Mouse (Mus musculus): Measurements from ENCODE around the gene Tfpt.
A peak's percentile ranks its signal among the peaks of the same experiment; 100 is the strongest.

Tfpt gene

DNA sequence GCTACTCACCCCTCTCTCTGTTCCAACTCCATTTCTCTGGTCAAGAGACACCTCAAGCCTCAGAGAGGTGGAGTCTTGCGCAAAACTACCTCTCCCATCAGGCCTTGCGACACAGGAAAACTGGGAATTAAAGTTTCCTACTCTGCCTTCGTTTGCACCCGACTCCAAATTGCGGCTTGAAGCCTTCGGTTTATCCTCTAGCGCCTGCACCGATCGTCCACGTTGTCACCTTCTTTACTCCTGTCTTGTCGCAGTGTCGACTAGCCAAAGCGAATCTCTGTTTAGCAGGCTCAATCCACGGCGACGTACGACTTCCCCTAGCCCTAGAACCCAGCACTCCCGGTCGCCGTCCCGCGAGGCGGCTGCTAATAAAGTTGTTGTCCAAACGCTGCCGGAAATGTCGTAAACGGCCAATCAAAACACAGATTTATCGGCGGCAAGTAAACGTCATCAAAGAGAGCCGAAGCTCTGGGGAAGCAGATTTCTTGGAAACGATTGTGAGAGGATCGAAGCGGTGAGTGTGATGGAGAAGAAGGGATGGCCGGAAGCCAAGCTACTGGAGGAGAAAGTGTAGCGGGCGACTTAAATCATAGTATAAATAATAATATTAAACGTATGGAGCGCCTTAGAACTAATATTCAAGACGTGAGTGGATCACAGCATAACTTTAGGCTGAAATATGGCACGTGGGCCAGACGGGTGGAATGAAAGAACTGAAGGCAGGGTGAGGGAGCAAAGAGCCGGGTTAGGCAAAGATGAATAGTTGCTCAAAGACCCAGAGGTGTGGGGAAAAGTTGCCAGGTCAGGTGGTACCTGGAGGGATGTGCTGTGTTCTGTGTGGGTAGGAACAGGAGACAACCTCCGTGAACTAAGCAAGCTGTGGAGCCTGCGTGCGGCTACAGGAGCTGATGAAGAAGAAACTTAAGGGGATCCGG is at the start of gene Tfpt, which contains the start of gene Prpf31:
Gene Tfpt (minus strand): TSS at position 387 of the 935 bp plus-strand sequence.
Gene Prpf31 (plus strand): TSS at position 443 of the 935 bp plus-strand sequence.
- DNase-seq: peak; percentile 91 to 95

DNA sequence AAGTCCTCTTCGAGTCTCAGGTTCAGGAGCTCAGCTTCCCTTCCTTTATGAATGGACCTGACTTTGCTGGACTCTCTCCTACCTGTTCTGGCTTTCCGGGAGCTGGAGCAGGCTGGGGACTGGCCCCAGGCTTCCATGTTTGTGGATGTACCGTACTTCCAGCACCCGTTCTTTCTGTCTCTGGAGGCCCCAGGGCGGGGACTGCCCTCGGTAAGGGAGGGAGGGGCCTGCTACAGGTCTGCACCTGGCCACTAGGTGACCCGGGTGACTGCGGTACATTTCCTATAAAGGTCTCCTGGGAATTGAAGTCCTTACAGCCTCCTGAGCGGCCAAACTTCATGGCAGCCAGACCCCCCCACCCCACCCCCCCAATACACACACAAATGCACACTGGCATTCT is 47.6 kb upstream of the Tfpt start, which contains the start of gene Tmc4:
Gene Tmc4 (minus strand): TSS at position 212 of the 400 bp plus-strand sequence.
- no peak for DNase-seq

DNA sequence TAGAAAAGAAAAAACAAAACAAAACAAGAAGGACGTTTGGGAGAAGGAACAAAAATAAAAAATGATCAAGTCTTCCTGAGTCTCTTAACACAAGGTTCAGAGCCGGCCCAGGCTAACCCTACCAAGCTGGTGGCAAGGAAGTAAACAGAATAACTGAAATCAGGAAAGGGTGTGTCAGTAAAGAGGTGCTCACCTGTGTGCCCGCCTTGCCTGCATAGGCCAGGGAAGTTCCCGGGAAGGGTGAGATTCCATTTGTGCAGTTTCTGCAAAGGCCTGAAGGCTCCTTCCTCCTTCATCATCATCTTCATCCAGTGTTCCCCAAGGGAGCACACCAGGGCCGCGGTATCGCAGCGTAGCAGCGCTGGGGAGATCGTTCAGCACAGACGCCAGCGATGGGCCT is 46.6 kb upstream of the Tfpt start:
- no peak for DNase-seq

DNA sequence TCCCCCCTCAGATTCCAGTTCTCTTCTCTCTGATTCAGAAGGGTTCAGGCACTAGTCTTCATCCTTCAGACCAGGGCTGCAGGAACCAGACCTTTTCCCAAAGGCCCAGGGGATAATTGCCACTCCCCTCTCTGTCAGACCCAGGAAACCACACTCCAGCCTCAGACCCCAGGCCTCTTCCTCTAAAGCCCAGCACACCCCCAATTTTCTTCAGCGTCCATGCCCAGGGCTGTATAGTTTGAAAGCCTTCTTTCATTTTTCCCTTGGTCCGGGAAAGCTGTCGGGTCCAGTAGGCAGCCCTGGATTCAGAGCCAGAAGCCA is 45.5 kb upstream of the Tfpt start:
- DNase-seq: no peak

DNA sequence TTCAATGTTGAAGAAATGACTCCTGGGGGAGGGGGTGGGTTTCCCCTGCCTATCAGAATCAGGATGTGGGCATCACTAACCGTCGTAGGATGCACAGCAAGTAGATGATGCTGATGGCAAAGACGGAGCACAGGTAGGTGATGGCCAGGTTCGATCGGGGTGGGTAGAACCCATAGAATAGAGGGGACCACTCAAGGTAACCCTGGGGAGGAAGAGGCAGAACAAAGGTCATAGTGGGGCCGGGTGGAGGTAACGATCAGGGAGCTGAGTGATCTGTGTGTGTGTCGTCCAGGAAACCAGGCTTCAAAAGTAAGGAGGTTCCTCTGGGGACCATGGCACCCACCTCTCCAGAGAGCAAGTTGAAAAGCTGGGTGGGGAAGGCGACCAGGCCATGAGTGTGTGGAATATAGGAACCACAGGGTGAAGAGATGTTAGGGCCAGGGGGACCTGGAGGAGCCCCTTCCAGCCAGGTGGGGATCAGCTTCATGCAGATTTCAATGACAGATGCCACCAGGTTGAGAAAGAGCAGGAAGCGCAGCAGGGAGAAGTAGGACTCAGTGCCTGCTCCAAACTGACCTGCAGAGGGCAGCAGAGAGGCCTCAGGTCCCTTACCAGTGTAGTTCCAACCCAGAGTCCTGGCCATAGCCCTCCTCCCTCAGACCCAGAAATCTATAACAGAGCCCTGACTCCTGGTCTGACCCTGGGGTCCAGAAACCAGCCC is 44.9 kb upstream of the Tfpt start:
- peak; percentile 93 to 97 for DNase-seq

DNA sequence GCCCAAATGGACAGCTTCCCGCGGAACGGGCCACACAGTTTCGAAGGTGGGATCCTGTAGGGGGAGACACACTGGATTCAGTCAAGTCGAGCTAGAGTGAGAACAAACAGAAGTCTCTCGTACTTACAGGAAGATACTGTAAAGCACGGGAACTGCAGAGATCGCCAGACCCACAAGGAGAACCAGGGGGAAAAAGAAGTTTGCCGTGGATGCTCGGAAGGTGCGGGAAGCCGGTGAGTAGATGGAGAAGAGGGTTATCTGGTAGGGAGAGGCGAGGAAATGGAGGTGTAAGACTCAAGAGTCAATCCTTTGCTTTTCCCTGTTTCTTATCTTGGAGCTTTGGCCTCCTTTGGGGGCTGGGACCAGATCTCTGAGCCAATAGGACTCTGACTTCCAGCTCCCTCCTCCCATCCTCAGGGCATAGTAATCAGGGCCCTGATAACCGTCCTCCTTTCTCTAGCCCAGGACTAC is 37.2 kb upstream of the Tfpt start:
- no peak for DNase-seq

DNA sequence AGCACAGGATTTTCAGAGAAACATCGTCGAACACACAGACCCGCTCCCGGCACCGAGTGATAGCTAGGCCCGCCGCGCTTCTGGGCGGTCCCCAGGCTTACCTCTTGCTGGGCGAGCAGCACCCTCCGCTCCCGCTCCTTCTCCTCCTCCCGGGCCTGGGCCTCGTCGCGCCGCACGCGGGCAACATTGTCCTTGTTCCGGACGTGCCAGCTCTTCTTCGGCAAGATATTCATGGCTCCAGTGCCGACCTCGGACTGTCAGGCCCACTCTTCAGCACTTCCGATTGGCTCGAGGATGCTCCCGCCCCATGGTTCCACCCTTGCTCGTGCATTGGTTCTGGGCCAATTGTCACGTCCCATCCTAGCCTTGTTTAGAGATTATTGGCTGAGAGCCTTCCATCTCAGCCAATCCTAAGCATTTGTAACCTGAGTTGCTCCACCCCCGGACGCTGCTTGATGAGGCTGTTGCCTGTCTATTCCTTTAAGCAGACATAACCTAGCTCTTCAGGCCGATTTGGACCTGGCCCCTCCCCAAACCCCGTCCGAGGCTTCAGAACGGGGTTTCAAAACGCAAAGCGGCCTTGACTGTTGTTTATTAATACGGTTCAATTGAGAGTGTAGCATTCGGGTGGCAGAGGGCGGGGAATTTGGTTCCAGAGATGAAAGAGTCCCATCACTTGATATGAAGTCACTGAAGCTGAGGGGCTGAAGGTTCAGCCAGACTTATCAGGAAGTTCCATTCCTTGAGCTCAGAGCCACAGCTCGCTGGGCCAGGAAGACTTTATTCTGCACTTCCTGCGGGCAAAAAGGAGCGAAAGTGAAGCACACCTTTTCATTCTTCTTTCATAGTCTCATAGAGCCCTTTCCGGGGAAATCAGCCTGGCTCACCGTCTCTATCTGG is 35.7 kb upstream of the Tfpt start, which contains the start of gene Leng1:
Gene Leng1 (minus strand): TSS at position 626 of the 900 bp plus-strand sequence.
- DNase-seq: peak; percentile 97 to 98

DNA sequence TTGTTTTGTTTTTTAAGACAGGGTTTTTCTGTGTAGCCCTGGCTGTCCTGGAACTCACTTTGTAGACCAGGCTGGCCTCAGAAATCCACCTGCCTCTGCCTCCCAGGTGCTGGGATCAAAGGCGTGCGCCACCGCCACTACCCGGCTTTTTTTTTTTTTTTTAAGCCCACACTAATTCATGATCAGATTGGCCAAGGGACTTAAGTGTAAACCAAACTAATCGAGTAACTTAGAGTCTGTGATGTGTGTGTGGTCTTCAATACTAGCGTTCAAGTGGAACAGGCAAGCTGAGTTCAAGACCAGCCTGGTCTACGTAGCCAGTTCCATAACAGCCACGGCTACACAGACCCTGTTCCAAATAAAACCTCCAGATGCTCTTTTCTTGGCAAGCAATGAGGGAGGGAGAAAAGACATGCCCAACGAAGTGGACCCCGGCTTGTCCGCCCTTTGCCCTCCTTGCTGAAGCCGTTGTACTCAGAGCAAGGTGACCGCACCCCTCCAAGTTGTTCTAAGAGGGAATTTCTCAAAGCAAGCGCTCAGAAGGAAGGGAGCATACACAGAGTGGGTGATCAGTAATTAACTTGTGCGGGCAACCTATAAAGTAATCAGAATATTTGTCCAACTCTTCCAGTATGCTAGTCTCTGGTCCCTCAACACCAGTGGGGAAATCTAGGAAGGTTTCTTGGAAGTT is 34.9 kb upstream of the Tfpt start:
- no peak for DNase-seq

DNA sequence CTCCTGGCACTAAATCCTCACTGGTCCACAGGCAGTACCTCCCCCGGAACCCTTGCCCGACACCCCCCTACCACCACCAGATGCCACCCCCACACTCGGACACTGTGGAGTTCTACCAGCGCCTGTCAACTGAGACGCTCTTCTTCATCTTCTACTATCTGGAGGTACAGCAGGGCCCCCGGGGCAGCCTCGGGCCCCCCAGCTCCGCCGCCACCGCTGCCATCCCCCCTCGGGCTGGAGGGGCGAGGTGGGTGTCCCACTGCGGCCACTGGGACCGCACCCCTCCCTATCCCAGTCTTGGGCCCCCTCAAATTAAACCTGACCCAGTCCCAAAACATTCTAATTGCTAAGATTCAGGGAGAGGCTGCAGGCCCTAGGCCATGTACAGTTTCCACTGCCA is 28.8 kb upstream of the Tfpt start:
- no peak for DNase-seq

DNA sequence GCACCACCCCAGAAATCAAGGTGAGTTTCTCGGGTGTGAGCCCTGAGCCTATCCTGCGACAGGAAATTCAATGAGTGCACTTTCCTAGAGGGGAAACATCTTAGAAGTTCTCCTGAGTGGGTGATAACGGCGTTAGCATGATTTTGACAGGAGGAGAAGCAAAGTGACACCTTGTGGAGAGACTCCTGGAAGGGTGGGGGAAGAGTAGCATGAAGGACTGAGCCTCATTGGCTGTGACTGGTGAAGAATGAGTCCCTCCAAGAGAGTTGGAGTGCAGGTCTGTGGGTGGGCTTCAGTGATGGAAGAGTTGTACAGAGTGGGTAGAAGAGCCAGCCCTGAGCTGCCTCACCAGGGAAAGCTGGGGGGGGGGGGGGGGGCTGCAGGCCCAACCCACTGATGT is 27.2 kb upstream of the Tfpt start:
- DNase-seq: no peak

DNA sequence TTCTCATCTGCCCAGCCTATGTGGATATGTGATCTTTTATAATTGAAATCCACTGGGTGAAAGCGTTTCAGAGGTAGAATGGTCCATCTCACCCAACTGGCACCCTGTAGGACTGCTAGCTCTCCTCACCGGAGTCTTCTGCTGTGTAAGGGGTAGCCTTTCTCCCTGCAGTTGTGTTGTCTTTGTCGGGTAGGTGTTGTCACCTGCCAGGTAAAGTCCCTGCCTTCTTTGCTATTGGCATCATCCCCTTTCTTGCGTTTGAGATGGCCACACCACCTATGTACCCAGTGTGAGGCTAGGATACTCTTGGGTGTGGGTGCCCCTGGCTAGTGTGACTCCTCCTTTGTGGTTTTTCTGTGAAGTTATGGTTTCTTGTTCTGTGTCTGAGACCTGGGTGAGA is 16.9 kb upstream of the Tfpt start:
- DNase-seq: no peak

DNA sequence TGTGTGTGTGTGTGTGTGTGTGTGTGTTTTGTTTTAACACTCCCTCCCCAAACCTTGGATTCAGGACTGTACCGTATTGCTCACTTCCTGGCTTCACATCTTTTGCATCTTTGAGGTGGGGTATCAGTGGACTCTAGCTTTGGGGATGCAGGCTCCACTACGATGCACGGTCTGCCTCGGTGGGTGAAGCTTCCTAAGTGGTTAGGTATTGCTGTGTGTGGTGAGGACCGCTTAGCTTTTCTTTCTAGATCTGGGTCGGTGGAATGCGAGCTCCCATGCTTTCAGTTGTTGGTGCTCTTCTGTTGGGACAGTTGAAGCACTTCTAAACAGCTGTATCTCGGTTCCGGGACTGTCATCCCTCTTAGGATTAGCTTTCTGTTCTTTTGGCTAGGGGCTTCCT is 16.5 kb upstream of the Tfpt start:
- DNase-seq: no peak

DNA sequence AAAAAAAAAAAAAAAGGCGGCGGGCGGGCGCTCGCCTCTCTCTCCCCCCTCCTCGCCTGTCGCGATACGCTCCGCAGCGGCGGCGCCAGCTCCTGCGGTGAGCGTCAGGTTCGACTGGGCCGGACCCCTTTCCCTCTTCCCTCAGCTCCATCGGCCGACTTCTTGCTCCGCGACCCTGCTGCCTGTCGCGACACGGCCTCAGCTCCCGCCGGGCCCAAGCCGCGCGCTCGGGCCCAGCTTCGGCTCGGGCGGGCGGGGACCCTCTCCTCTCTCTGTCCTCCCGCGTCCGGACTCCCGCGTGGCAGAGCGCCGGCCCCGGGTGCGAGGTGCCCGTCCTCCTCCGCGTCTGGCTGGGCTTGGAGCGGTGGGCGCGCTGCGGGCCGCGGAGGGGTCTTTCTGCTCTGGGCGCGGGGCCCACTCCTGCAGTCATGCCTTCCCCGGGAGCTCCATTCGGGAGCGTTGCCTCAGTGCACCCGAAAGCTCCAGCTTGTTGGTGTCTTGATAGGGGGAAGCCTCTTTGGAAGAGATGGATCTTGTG is 15.8 kb upstream of the Tfpt start:
- DNase-seq: no peak

DNA sequence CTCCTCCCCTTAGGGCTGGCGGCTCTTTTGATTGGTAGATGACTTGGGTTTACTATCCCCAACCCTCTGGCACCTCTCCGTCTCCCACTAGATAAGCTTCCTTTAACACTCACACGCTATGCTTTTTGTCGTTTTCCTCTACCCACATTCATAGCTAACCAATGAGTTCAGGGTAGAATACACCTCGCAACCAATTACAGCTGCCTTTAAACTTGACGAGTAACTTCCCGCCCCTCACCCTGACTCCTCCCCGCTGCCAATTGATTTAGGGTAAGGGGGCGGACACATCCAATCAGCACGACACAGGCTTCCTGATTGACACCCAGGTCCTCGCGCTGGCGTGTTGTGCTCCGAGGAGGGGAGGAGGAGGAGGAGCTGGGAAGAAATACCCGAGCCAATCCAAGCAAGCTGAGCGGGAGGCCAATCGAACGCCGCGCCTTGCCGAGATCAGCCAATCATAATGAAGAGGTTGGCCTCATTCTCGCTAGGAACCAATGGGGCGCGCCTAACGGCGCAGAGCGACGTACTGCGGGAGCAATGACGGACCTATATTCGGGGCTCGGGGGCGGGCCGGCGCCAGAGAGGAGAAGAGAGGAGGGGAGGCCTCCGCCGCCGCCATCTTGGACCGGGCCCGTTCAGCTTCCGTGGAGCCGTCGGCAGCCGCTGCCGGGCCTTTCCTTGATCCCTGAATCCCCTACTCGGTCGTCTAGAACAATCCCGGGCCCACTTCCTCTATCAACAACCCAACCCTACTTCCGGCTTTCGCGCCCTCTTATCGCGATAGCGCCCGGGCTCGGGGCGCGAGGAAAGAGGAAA is 15.2 kb upstream of the Tfpt start, which contains the start of gene Cnot3:
Gene Cnot3 (plus strand): TSS at position 597 of the 816 bp plus-strand sequence.
- DNase-seq: peak; percentile 98

DNA sequence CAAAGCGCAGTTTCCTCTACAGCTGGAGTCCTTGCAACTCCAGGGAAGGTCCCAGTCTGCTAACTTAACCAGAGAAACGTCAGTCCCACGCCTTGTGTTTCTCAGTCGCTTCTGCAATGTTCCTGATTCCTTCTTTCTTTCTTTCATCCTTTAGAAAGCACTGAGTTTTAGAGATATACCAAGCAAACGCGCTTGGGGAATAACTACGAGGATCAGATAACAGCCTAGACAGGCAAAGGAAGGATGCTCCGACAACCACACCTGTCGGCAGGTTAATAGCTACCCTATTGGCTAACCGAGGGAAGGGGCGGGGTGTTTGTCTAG is 14.6 kb upstream of the Tfpt start:
- peak in 1 of 2 experiments; percentile 97 for DNase-seq

DNA sequence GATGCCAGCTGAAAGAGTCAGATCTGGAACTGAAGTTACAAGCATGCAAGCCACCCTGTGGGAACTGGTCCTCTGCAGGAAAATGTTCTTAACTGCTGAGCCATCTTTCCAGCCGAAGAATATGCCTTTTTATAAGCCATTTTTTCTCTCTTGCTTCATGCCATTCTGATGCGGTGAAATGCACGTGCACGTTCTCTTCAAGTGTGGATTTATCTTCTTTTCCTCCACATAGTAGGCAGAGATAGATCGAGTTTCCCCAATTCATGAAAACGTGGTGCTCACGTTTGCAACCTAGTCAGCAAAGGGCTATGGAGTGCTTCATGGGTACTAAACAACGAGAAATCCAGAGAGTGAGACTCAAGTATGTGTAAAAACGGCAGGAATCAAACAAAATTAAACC is 14.1 kb upstream of the Tfpt start:
- no peak for DNase-seq

DNA sequence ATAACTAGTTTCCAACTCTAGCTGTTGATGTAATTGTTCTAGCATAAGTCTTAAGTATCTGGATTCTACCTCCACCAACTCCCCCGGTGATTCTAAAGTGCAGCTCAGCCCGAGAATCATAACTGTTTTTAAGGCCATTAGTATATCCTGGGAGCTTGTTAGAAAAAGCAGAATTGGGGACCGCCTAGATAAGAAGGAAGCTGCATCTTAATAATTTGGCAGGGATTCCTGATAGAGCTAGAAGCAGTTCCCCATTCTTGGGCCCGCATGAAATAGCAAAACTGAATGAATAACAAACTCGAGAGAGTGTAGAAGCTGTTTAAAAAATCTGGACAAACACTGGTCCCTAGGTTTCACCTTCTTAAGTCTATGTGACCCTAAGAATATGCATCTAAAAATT is 13.7 kb upstream of the Tfpt start:
- DNase-seq: no peak

DNA sequence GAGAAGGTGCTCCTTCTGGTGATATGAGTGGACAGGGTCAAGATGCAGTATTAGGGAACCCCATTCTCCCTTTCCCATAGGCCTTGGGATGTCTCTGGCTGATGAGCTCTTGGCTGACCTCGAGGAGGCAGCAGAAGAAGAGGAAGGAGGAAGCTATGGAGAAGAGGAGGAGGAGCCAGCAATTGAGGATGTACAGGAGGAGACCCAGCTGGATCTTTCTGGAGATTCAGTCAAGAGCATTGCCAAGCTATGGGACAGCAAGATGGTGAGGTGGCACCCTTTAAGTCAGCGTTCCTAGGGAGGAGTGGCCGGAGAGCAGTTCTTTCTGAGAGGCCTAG is 718 bp upstream of the Tfpt start:
- no peak for DNase-seq

DNA sequence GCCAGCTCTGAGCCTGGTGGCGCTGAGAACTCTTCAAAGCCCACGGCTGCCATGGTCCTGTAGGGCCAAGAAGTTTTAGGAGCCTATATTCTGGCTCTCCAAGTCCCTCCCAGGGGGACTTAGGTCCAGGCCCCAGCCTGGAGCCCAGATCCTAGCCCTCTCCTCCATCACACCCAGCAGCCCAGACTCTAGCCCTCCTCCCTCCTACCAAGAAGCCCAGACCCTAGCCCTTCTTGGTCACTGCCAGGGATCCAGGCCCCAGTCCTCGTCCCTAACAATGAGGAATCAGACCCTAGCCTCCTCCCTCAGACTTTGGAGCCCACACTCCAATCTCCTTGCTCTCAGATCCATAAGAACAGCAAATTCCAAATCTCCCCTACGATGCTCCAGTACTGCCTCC is 699 bp downstream of the Tfpt start:
- no peak for DNase-seq

DNA sequence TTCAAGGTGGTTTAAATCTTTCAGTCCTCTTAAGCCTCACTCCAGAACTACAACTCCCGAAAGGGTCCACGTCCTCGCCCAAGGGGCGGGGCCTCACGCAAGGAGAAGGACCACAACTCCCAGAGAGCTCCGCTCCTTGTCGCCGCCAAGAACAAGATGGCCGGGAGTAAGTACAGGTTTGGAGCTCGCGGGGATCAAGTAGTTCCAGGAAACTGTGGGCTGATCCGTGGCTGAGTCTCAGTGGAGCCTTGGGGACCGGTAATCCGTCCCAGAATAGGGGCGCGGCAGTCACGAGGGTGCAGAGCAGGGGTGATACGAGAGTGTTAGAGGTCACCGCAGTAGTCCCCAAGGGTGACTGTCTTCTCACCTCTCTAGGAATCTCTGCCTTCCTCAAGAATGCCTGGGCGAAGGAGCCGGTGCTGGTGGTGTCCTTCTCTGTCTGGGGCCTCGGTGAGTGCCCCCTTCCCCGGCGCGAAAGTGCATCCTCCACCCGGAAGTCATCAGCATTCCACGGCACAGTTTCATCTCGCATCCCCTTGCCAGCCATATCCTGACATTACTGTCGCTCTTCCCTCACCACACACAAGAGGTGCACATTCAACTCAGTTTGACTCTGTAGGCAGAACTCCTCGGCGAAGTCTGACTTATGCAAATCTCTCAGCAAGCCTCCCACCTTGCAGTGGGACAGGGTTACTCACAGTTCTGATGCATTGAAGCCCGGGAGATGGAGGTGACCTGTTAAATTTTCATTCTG is 12.3 kb downstream of the Tfpt start, which contains the start of gene Ndufa3:
Gene Ndufa3 (plus strand): TSS at position 132 of the 754 bp plus-strand sequence.
- DNase-seq: peak; percentile 91 to 92
